Mouse (Mus musculus) hindbrain, embryonic 14.5 days (tissue): ENCODE measurements around the gene Znhit2. TPM values are rescaled to one million over a fixed set of nuclear protein-coding genes. Genes with fewer than 3 reads are reported as not detected.

Experiments used
- microRNA-seq: library from miRNA; unstranded; fragments of <30 nt; microRNA quantifications from one replicate; pipeline ENCODE4, GENCODE M21; 2016
- polyA plus RNA-seq: library from polyadenylated mRNA; unstranded; fragments of >200 nt; fragmentation: Nextera tagmentation; extraction: Ambion mirVana; gene quantifications from 2 replicates; pipeline ENCODE4 v1.2.1, GENCODE M21; 2014

Gene Znhit2
- polyA plus RNA-seq, 1 experiment from 2014 or later = 36.3 TPM

Small RNA genes lying within 50 kb of the gene (microRNA-seq; reads per million reads assigned to microRNA genes)
- gene Mir6988 = 1.6 reads per million, percentile 2 among the genes with 10 or more reads in this experiment

Other genes starting within 250 kb of the Znhit2 start
- 11.3 and 13.1 TPM in 2 replicates for gene Frmd8, start 185.9 kb upstream of the Znhit2 start, polyA plus RNA-seq
- 1.5 and 2.5 TPM in 2 replicates for gene Slc25a45, start 183.4 kb upstream of the Znhit2 start, polyA plus RNA-seq
- gene Tigd3, start 167.0 kb upstream of the Znhit2 start, polyA plus RNA-seq = 6.1 and 9.4 TPM in 2 replicates
- 88.2 and 94.7 TPM in 2 replicates for gene Dpf2, start 148.2 kb upstream of the Znhit2 start, polyA plus RNA-seq
- 16.9 and 18.5 TPM in 2 replicates for gene Cdc42ep2, start 136.4 kb upstream of the Znhit2 start, polyA plus RNA-seq
- gene Pola2, start 97.0 kb upstream of the Znhit2 start, polyA plus RNA-seq = 22.2 and 24.2 TPM in 2 replicates
- gene Slc22a20, start 75.0 kb upstream of the Znhit2 start, polyA plus RNA-seq = not detected in 2 replicates
- gene Capn1, start 45.3 kb upstream of the Znhit2 start, polyA plus RNA-seq = 5.4 and 6.5 TPM in 2 replicates
- gene Syvn1, start 14.6 kb upstream of the Znhit2 start, polyA plus RNA-seq = 28.7 and 32.9 TPM in 2 replicates
- gene Mrpl49, start 3.4 kb upstream of the Znhit2 start, polyA plus RNA-seq = 64.2 and 64.5 TPM in 2 replicates
- 537 and 672 TPM in 2 replicates for gene Fau, start 3.3 kb upstream of the Znhit2 start, polyA plus RNA-seq
- gene Tm7sf2, start 7.2 kb downstream of the Znhit2 start, polyA plus RNA-seq = 58.9 and 59.8 TPM in 2 replicates
- gene Vps51, start 16.0 kb downstream of the Znhit2 start, polyA plus RNA-seq = 71.7 and 74.2 TPM in 2 replicates
- gene Tmem262, start 18.8 kb downstream of the Znhit2 start, polyA plus RNA-seq = not detected in 2 replicates
- gene Gm28374, start 21.1 kb downstream of the Znhit2 start, polyA plus RNA-seq = 1.0 and 1.2 TPM in 2 replicates
- 75.1 and 75.4 TPM in 2 replicates for gene Zfpl1, start 23.8 kb downstream of the Znhit2 start, polyA plus RNA-seq
- gene Cdca5, start 23.8 kb downstream of the Znhit2 start, polyA plus RNA-seq = 6.3 and 6.8 TPM in 2 replicates
- not detected in 2 replicates for gene AC131692.1, start 33.2 kb downstream of the Znhit2 start, polyA plus RNA-seq
- gene Naaladl1, start 44.6 kb downstream of the Znhit2 start, polyA plus RNA-seq = 0.52 and 0.59 TPM in 2 replicates
- gene Sac3d1, start 57.5 kb downstream of the Znhit2 start, polyA plus RNA-seq = 51.3 and 54.5 TPM in 2 replicates
- gene Snx15, start 67.1 kb downstream of the Znhit2 start, polyA plus RNA-seq = 59.6 and 60.8 TPM in 2 replicates
- gene Batf2, start 79.8 kb downstream of the Znhit2 start, polyA plus RNA-seq = not detected in 2 replicates
- gene Arl2, start 80.4 kb downstream of the Znhit2 start, polyA plus RNA-seq = 114 and 117 TPM in 2 replicates
- not detected in 2 replicates for gene Majin, start 123.2 kb downstream of the Znhit2 start, polyA plus RNA-seq
- not detected in 2 replicates for gene Gpha2, start 165.2 kb downstream of the Znhit2 start, polyA plus RNA-seq
- gene Ppp2r5b, start 174.7 kb downstream of the Znhit2 start, polyA plus RNA-seq = 140 and 158 TPM in 2 replicates
- 14.5 and 14.8 TPM in 2 replicates for gene Atg2a, start 180.5 kb downstream of the Znhit2 start, polyA plus RNA-seq
- 80.0 and 84.9 TPM in 2 replicates for gene Ehd1, start 215.5 kb downstream of the Znhit2 start, polyA plus RNA-seq
- 0.56 and 0.63 TPM in 2 replicates for gene Cdc42bpg, start 245.3 kb downstream of the Znhit2 start, polyA plus RNA-seq